Mouse (Mus musculus): ENCODE measurements at regions not wholly inside any gene's neighbourhood (a gene's known extent, or its start where the extent isn't known, plus 50 kb on each side); places are given as distances from the start of the nearest gene placed in this dataset.

GRCm38 (mm10) chr15:61380666-61381065 lies 457.9 kb upstream of the A1bg start:
- no peak for TF ChIP-seq CTCF (IDR thresholded peaks at IDR 0.05; ENCODE audit: extremely low read depth, insufficient read depth, low read length)
- no peak for TF ChIP-seq POLR2A (IDR thresholded peaks at IDR 0.05; ENCODE audit: extremely low read depth, insufficient read depth, low read length)
